Mouse (Mus musculus): Measurements from ENCODE around the gene Fam196b. TPM values are rescaled to one million over a fixed set of nuclear protein-coding genes. Genes with fewer than 3 reads are reported as not detected.

Fam196b gene
- polyA plus RNA-seq, 1 experiment from 2014 or later = 0.55 TPM

- Histone ChIP-seq H3K36me3 (ENCODE audit: insufficient read depth, low read length) (no peaks in the 10 kb centered on the region), H3K27ac (ENCODE audit: low read length) (no peak overlapping the region), H3K9me3 (ENCODE audit: low read length) (no peaks in the 10 kb centered on the region), H3K9ac (replicated peaks; ENCODE audit: low read length) (no peak overlapping the region), H3K4me3 (ENCODE audit: low read length) (no peak overlapping the region), H3K4me2 (replicated peaks; ENCODE audit: low read depth, low read length) (no peak overlapping the region), H3K4me1 (ENCODE audit: insufficient read depth, low read length) (0 out of 2 replicates have a peak, but pooled peaks cover 12% of the 10 kb centered on the region), H3K27me3 (ENCODE audit: insufficient read depth, low read length) (no peaks in the 10 kb centered on the region)
- WGBS = 85% methylated on average over 8 of the region's 8 CpGs
- ATAC-seq (ENCODE audit: low FRiP score, low TSS enrichment) = no peak
These were observed 2.4 kb downstream of the Fam196b start for GRCm38 (mm10) chr11:34317001-34317400.

- Histone ChIP-seq H3K4me1 (ENCODE audit: insufficient read depth, low read length) (0 out of 2 replicates have a peak, but pooled peaks cover 12% of the 10 kb centered on the region), H3K4me3 (ENCODE audit: low read length) (no peak overlapping the region), H3K27ac (ENCODE audit: low read length) (no peak overlapping the region), H3K9ac (replicated peaks; ENCODE audit: low read length) (no peak overlapping the region), H3K36me3 (ENCODE audit: insufficient read depth, low read length) (no peaks in the 10 kb centered on the region), H3K4me2 (replicated peaks; ENCODE audit: low read depth, low read length) (no peak overlapping the region), H3K9me3 (ENCODE audit: low read length) (no peaks in the 10 kb centered on the region), H3K27me3 (ENCODE audit: insufficient read depth, low read length) (no peaks in the 10 kb centered on the region)
- no peak for ATAC-seq (ENCODE audit: low FRiP score, low TSS enrichment)
- WGBS = 74% methylated on average over 1 of the region's 1 CpGs
These were observed 4.7 kb downstream of the Fam196b start for GRCm38 (mm10) chr11:34319282-34319681.

GRCm38 (mm10) chr11:34323664-34324063, 9.0 kb downstream of the Fam196b start:
- Histone ChIP-seq H3K4me2 (replicated peaks; ENCODE audit: low read depth, low read length) (no peak overlapping the region), H3K4me3 (ENCODE audit: low read length) (no peak overlapping the region), H3K9me3 (ENCODE audit: low read length) (no peaks in the 10 kb centered on the region), H3K27ac (ENCODE audit: low read length) (no peak overlapping the region), H3K36me3 (ENCODE audit: insufficient read depth, low read length) (no peaks in the 10 kb centered on the region), H3K9ac (replicated peaks; ENCODE audit: low read length) (no peak overlapping the region), H3K4me1 (ENCODE audit: insufficient read depth, low read length) (no peaks in the 10 kb centered on the region), H3K27me3 (ENCODE audit: insufficient read depth, low read length) (no peaks in the 10 kb centered on the region)
- no peak for ATAC-seq (ENCODE audit: low FRiP score, low TSS enrichment)
- 73% methylated on average over 8 of the region's 8 CpGs for WGBS

- ATAC-seq (ENCODE audit: low FRiP score, low TSS enrichment) = no peak
- Histone ChIP-seq H3K4me1 (ENCODE audit: insufficient read depth, low read length) (no peaks in the 10 kb centered on the region), H3K27me3 (ENCODE audit: insufficient read depth, low read length) (no peaks in the 10 kb centered on the region), H3K36me3 (ENCODE audit: insufficient read depth, low read length) (no peaks in the 10 kb centered on the region), H3K9me3 (ENCODE audit: low read length) (no peaks in the 10 kb centered on the region), H3K4me3 (ENCODE audit: low read length) (no peak overlapping the region), H3K4me2 (replicated peaks; ENCODE audit: low read depth, low read length) (no peak overlapping the region), H3K9ac (replicated peaks; ENCODE audit: low read length) (no peak overlapping the region), H3K27ac (ENCODE audit: low read length) (no peak overlapping the region)
- WGBS = 28% methylated on average over 7 of the region's 7 CpGs
These were observed 17.9 kb downstream of the Fam196b start for GRCm38 (mm10) chr11:34332344-34333031.

GRCm38 (mm10) chr11:34337907-34338306, 23.3 kb downstream of the Fam196b start:
- 77% methylated on average over 1 of the region's 1 CpGs for WGBS
- H3K27ac ChIP-seq (ENCODE audit: low read length) = no peak overlapping the region
- no peak overlapping the region for H3K4me2 ChIP-seq (replicated peaks; ENCODE audit: low read depth, low read length)
- H3K4me3 ChIP-seq (ENCODE audit: low read length) = no peak overlapping the region
- no peak overlapping the region for H3K9ac ChIP-seq (replicated peaks; ENCODE audit: low read length)
- H3K36me3 ChIP-seq (ENCODE audit: insufficient read depth, low read length) = no peaks in the 10 kb centered on the region
- H3K9me3 ChIP-seq (ENCODE audit: low read length) = no peaks in the 10 kb centered on the region
- H3K27me3 ChIP-seq (ENCODE audit: insufficient read depth, low read length) = no peaks in the 10 kb centered on the region
- no peak for ATAC-seq (ENCODE audit: low FRiP score, low TSS enrichment)
- peaks cover 5% of the 10 kb centered on the region; the same call in 1 of the 2 replicates for H3K4me1 ChIP-seq (ENCODE audit: insufficient read depth, low read length)

GRCm38 (mm10) chr11:34339693-34340092, 25.1 kb downstream of the Fam196b start:
- no peaks in the 10 kb centered on the region for H3K9me3 ChIP-seq (ENCODE audit: low read length)
- no peak overlapping the region for H3K4me2 ChIP-seq (replicated peaks; ENCODE audit: low read depth, low read length)
- no peak for ATAC-seq (ENCODE audit: low FRiP score, low TSS enrichment)
- peaks cover 5% of the 10 kb centered on the region; the same call in 1 of the 2 replicates for H3K4me1 ChIP-seq (ENCODE audit: insufficient read depth, low read length)
- H3K36me3 ChIP-seq (ENCODE audit: insufficient read depth, low read length) = no peaks in the 10 kb centered on the region
- no peak overlapping the region for H3K9ac ChIP-seq (replicated peaks; ENCODE audit: low read length)
- no peak overlapping the region for H3K27ac ChIP-seq (ENCODE audit: low read length)
- H3K4me3 ChIP-seq (ENCODE audit: low read length) = no peak overlapping the region
- H3K27me3 ChIP-seq (ENCODE audit: insufficient read depth, low read length) = no peaks in the 10 kb centered on the region
- WGBS = 75% methylated on average over 5 of the region's 5 CpGs

- no peaks in the 10 kb centered on the region for H3K27me3 ChIP-seq (ENCODE audit: insufficient read depth, low read length)
- no peak overlapping the region for H3K9ac ChIP-seq (replicated peaks; ENCODE audit: low read length)
- H3K4me2 ChIP-seq (replicated peaks; ENCODE audit: low read depth, low read length) = no peak overlapping the region
- no peaks in the 10 kb centered on the region for H3K36me3 ChIP-seq (ENCODE audit: insufficient read depth, low read length)
- ATAC-seq (ENCODE audit: low FRiP score, low TSS enrichment) = peak; percentile 57
- H3K4me1 ChIP-seq (ENCODE audit: insufficient read depth, low read length) = peaks cover 5% of the 10 kb centered on the region; the same call in 1 of the 2 replicates
- no peaks in the 10 kb centered on the region for H3K9me3 ChIP-seq (ENCODE audit: low read length)
- no peak overlapping the region for H3K4me3 ChIP-seq (ENCODE audit: low read length)
- WGBS = 41% methylated on average over 4 of the region's 4 CpGs
- H3K27ac ChIP-seq (ENCODE audit: low read length) = no peak overlapping the region
These were observed 29.2 kb downstream of the Fam196b start for GRCm38 (mm10) chr11:34343742-34344307.

- peak; percentile 35 for ATAC-seq (ENCODE audit: low FRiP score, low TSS enrichment)
- H3K9me3 ChIP-seq (ENCODE audit: low read length) = no peaks in the 10 kb centered on the region
- H3K27me3 ChIP-seq (ENCODE audit: insufficient read depth, low read length) = no peaks in the 10 kb centered on the region
- no peak overlapping the region for H3K9ac ChIP-seq (replicated peaks; ENCODE audit: low read length)
- peaks cover 5% of the 10 kb centered on the region; the same call in 1 of the 2 replicates for H3K4me1 ChIP-seq (ENCODE audit: insufficient read depth, low read length)
- H3K4me2 ChIP-seq (replicated peaks; ENCODE audit: low read depth, low read length) = no peak overlapping the region
- H3K36me3 ChIP-seq (ENCODE audit: insufficient read depth, low read length) = no peaks in the 10 kb centered on the region
- H3K27ac ChIP-seq (ENCODE audit: low read length) = no peak overlapping the region
- H3K4me3 ChIP-seq (ENCODE audit: low read length) = no peak overlapping the region
- WGBS = 45% methylated on average over 5 of the region's 5 CpGs
These were observed 29.7 kb downstream of the Fam196b start for GRCm38 (mm10) chr11:34344310-34344709.

- Histone ChIP-seq H3K36me3 (ENCODE audit: insufficient read depth, low read length) (no peaks in the 10 kb centered on the region), H3K9me3 (ENCODE audit: low read length) (no peaks in the 10 kb centered on the region), H3K4me1 (ENCODE audit: insufficient read depth, low read length) (0 out of 2 replicates have a peak, but pooled peaks cover 2% of the 10 kb centered on the region), H3K27ac (ENCODE audit: low read length) (no peak overlapping the region), H3K27me3 (ENCODE audit: insufficient read depth, low read length) (no peaks in the 10 kb centered on the region), H3K4me3 (ENCODE audit: low read length) (no peak overlapping the region), H3K9ac (replicated peaks; ENCODE audit: low read length) (no peak overlapping the region), H3K4me2 (replicated peaks; ENCODE audit: low read depth, low read length) (no peak overlapping the region)
- no peak for ATAC-seq (ENCODE audit: low FRiP score, low TSS enrichment)
- 64% methylated on average over 4 of the region's 4 CpGs for WGBS
These were observed 33.8 kb downstream of the Fam196b start for GRCm38 (mm10) chr11:34348287-34348918.

Measured in kidney, embryonic 16.5 days (tissue).